Mouse (Mus musculus): ENCODE results near the gene Ccdc34. TPM values are rescaled to one million over a fixed set of nuclear protein-coding genes. Genes with fewer than 3 reads are reported as not detected.

Gene Ccdc34
- polyA plus RNA-seq, 1 experiment from 2014 or later: 25.2 TPM

- Histone ChIP-seq H3K9ac (no peak overlapping the region), H3K27me3 (replicated peaks) (0 out of 2 replicates have a peak, but pooled peaks cover 7% of the 10 kb centered on the region), H3K4me2 (no peak overlapping the region), H3K4me1 (peaks cover 20% of the 10 kb centered on the region), H3K36me3 (no peaks in the 10 kb centered on the region), H3K27ac (replicated peaks) (no peak overlapping the region), H3K4me3 (no peak overlapping the region), H3K9me3 (no peaks in the 10 kb centered on the region)
- ATAC-seq (ENCODE audit: extremely low read depth, insufficient number of reproducible peaks, low FRiP score, low TSS enrichment): no peak
- 78% methylated on average over 2 of the region's 2 CpGs for WGBS
These were observed 178.9 kb downstream of the Ccdc34 start for GRCm38 (mm10) chr2:110196551-110196950.

DNA sequence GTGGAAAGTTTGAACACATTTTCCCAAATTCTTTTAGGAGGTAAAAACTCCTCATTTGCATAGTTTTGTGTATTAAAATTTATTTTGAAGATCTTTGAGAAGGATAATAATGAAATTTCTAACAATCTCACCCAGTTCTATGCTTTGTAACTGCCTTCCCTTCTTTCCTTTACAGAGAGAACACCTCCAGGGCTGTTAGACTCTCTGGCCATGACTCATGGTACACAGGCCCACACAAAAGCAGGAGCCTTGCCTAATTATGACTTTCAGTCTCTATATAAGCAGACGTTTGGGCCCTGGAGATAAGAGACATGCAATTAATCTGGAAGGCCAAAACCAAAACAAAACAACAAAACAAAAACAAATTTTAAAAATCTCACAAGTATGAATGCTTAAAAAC is 182.0 kb downstream of the Ccdc34 start:
- H3K4me3 ChIP-seq: no peak overlapping the region
- H3K4me1 ChIP-seq: peaks cover 15% of the 10 kb centered on the region
- H3K27me3 ChIP-seq (replicated peaks): 0 out of 2 replicates have a peak, but pooled peaks cover 7% of the 10 kb centered on the region
- no peak for ATAC-seq (ENCODE audit: extremely low read depth, insufficient number of reproducible peaks, low FRiP score, low TSS enrichment)
- H3K9me3 ChIP-seq: no peaks in the 10 kb centered on the region
- no peak overlapping the region for H3K27ac ChIP-seq (replicated peaks)
- H3K36me3 ChIP-seq: no peaks in the 10 kb centered on the region
- no peak overlapping the region for H3K9ac ChIP-seq
- H3K4me2 ChIP-seq: no peak overlapping the region
- 30% methylated on average over 1 of the region's 1 CpGs for WGBS

DNA sequence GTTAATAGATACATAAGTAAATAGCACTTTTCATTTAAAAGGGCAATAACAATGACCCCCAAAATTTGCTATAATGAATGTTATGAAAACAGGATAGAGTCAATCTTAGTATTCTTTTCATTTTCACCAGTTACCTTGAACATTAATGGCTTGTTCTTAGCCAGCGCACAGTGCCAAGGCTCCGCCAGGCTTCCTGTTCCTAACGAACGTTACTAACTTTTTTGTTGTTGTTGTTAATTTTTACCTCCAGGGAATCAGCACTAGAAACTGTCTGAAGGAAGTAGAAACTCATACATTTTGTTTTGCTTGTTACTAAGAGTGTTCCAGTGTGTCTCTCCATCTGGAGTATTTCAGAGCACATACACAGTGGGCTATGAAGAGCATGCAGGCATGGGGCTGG is 184.2 kb downstream of the Ccdc34 start:
- Histone ChIP-seq H3K9me3 (no peaks in the 10 kb centered on the region), H3K27me3 (replicated peaks) (0 out of 2 replicates have a peak, but pooled peaks cover 5% of the 10 kb centered on the region), H3K36me3 (no peaks in the 10 kb centered on the region), H3K9ac (no peak overlapping the region), H3K27ac (replicated peaks) (no peak overlapping the region), H3K4me3 (no peak overlapping the region), H3K4me1 (peaks cover 17% of the 10 kb centered on the region), H3K4me2 (no peak overlapping the region)
- no peak for ATAC-seq (ENCODE audit: extremely low read depth, insufficient number of reproducible peaks, low FRiP score, low TSS enrichment)
- WGBS: 83% methylated on average over 4 of the region's 4 CpGs

- no peak overlapping the region for H3K9ac ChIP-seq
- H3K27ac ChIP-seq (replicated peaks): no peak overlapping the region
- no peaks in the 10 kb centered on the region for H3K9me3 ChIP-seq
- no peak for ATAC-seq (ENCODE audit: extremely low read depth, insufficient number of reproducible peaks, low FRiP score, low TSS enrichment)
- H3K36me3 ChIP-seq: no peaks in the 10 kb centered on the region
- H3K4me1 ChIP-seq: peaks cover 17% of the 10 kb centered on the region
- H3K4me3 ChIP-seq: no peak overlapping the region
- WGBS: 62% methylated on average over 13 of the region's 13 CpGs
- no peak overlapping the region for H3K4me2 ChIP-seq
- no peaks in the 10 kb centered on the region for H3K27me3 ChIP-seq (replicated peaks)
These were observed 185.3 kb downstream of the Ccdc34 start for GRCm38 (mm10) chr2:110202716-110203497.

DNA sequence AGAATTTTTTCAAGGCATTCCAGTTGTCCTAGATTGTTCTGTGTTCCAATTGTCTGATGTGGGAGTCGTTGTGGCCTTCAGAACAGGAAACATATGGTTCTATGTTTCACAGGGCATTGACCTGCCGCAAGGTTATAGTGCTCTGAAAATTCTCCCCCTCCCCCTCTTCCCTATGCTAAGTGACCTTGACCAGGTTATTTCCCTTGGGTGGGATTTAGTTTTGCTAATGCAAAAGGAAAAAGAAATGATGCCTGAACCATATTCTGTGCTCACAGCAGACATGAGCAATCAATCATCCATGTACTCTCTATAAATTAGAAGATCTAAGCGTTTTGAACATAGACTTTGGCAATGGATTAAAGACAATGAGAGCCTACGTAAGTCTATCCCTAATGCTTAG is 186.6 kb downstream of the Ccdc34 start:
- H3K4me1 ChIP-seq: peaks cover 17% of the 10 kb centered on the region
- no peak overlapping the region for H3K9ac ChIP-seq
- no peaks in the 10 kb centered on the region for H3K9me3 ChIP-seq
- ATAC-seq (ENCODE audit: extremely low read depth, insufficient number of reproducible peaks, low FRiP score, low TSS enrichment): no peak
- WGBS: 71% methylated on average over 4 of the region's 4 CpGs
- H3K4me2 ChIP-seq: no peak overlapping the region
- H3K27ac ChIP-seq (replicated peaks): no peak overlapping the region
- H3K4me3 ChIP-seq: no peak overlapping the region
- H3K36me3 ChIP-seq: no peaks in the 10 kb centered on the region
- no peaks in the 10 kb centered on the region for H3K27me3 ChIP-seq (replicated peaks)

- peak overlapping the region; percentile 56 for H3K9ac ChIP-seq
- no peaks in the 10 kb centered on the region for H3K27me3 ChIP-seq (replicated peaks)
- H3K4me1 ChIP-seq: peaks cover 17% of the 10 kb centered on the region
- H3K4me2 ChIP-seq: peak overlapping the region; percentile 58
- no peaks in the 10 kb centered on the region for H3K36me3 ChIP-seq
- H3K27ac ChIP-seq (replicated peaks): no peak overlapping the region
- no peak for ATAC-seq (ENCODE audit: extremely low read depth, insufficient number of reproducible peaks, low FRiP score, low TSS enrichment)
- no peaks in the 10 kb centered on the region for H3K9me3 ChIP-seq
- WGBS: 6% methylated on average over 14 of the region's 14 CpGs
- H3K4me3 ChIP-seq: peak overlapping the region; percentile 22; the same call in 1 of the 2 replicates
These were observed 187.2 kb downstream of the Ccdc34 start for GRCm38 (mm10) chr2:110204705-110205318.

DNA sequence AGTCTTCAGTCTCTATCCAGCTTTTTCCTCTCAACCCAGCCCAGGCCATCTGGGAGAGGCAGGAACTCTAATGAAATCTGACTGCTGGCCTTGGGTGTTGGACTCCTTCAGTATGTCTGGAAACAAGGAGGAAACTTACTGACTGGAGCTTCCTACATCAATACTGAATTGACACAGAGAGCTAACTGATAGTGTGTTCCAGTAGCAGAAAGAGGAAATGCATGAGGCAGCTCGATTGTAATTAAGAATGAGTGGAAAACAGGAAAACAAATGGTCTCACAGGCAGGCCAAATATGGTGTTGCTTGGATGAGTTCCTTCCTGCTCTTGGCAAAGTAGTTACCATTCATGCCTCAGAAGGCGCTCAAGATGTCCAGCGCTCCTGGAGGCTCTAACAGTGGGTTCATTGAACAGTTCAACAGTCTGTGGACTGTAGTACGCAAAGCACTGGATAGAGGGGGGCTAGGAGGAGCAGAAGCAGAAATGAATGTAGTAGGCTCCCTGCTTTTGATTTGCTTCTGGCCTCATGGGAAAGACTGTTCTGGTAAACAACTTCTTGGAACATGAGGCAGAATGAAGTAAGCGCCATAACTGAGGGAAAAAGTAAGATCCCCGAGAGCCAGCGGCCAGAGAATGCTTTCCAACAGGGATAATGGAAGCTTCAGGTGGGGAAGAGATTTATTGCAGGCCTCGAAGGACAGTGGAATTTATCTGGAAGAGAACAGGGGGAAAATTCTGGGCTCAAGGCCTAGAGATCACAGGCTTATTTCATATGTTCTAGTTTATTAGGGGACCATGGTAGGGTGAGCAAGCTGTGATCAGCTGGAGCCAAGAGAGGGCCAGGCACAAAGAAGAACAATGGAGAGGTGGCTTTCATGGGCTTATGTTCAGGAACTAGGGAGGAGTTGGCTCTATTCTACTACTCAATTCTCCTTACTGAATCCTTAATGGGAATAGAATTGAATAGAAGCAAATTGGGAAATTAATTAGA is 193.2 kb downstream of the Ccdc34 start:
- no peaks in the 10 kb centered on the region for H3K9me3 ChIP-seq
- no peaks in the 10 kb centered on the region for H3K27me3 ChIP-seq (replicated peaks)
- H3K4me2 ChIP-seq: no peak overlapping the region
- no peak overlapping the region for H3K9ac ChIP-seq
- no peak for ATAC-seq (ENCODE audit: extremely low read depth, insufficient number of reproducible peaks, low FRiP score, low TSS enrichment)
- H3K4me3 ChIP-seq: no peak overlapping the region
- WGBS: 71% methylated on average over 8 of the region's 8 CpGs
- H3K4me1 ChIP-seq: 0 out of 2 replicates have a peak, but pooled peaks cover 4% of the 10 kb centered on the region
- H3K36me3 ChIP-seq: no peaks in the 10 kb centered on the region
- no peak overlapping the region; the same call in 1 of the 2 replicates for H3K27ac ChIP-seq (replicated peaks)

DNA sequence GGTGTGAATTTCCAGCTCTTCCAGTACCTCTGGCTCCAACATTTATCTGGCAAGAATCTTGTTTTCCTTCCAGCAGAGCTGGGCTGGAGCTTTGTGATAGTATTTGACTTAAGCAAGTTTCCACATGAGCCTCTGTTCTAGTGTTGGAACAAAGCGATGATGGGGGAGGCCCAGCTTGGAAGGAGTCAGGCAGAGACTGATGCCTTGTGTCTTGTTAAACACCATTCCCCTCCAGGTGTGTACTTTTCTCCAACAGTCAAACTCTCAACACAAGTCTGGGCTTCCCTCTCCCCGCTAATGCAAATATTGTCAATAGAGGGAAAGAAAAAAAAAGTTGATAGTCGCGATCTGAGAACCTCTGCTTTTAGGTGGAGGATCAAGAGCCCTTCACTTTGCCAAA is 196.7 kb downstream of the Ccdc34 start:
- no peak overlapping the region for H3K4me3 ChIP-seq
- 0 out of 2 replicates have a peak, but pooled peaks cover 4% of the 10 kb centered on the region for H3K4me1 ChIP-seq
- WGBS: 73% methylated on average over 4 of the region's 4 CpGs
- H3K9ac ChIP-seq: no peak overlapping the region
- H3K4me2 ChIP-seq: no peak overlapping the region
- H3K27ac ChIP-seq (replicated peaks): no peak overlapping the region
- no peaks in the 10 kb centered on the region for H3K9me3 ChIP-seq
- no peaks in the 10 kb centered on the region for H3K36me3 ChIP-seq
- ATAC-seq (ENCODE audit: extremely low read depth, insufficient number of reproducible peaks, low FRiP score, low TSS enrichment): no peak
- H3K27me3 ChIP-seq (replicated peaks): no peaks in the 10 kb centered on the region

DNA sequence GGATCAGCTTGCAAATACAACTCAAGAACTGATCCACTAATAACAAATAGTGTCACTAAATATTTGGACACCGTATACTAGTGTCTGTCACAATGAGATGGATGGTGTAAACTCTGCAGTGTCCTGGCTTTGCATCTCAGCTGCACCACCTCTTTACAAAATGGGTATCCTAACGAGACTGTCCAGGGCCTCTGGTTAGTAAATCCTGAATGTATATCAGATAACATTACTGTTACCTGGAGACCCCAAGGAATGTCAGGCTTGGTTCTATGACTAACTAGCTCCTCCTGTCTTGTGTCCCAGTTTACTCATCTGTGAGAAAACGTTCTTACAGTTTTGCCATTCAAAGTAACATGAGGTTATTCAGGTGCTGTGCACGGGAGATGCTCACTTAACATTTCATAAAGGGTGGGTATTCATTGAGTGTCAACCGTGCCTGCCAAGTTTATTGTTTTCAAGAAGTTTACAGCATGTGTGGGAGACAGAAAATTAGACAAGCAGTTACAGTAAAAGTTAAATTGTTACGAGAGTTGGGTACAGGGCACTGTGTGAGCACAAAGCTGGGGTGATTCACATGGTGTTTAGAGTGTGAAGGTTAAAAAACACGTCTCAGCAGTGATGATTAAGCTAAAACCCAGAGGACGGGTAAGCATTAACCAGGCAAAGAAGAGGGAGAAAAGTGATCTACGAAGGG is 197.5 kb downstream of the Ccdc34 start:
- no peak for ATAC-seq (ENCODE audit: extremely low read depth, insufficient number of reproducible peaks, low FRiP score, low TSS enrichment)
- H3K9ac ChIP-seq: no peak overlapping the region
- H3K27ac ChIP-seq (replicated peaks): no peak overlapping the region
- H3K4me1 ChIP-seq: 0 out of 2 replicates have a peak, but pooled peaks cover 4% of the 10 kb centered on the region
- H3K27me3 ChIP-seq (replicated peaks): no peaks in the 10 kb centered on the region
- H3K4me2 ChIP-seq: no peak overlapping the region
- H3K36me3 ChIP-seq: no peaks in the 10 kb centered on the region
- H3K9me3 ChIP-seq: no peaks in the 10 kb centered on the region
- H3K4me3 ChIP-seq: no peak overlapping the region
- WGBS: 60% methylated on average over 9 of the region's 9 CpGs

- no peak overlapping the region for H3K27ac ChIP-seq (replicated peaks)
- no peaks in the 10 kb centered on the region for H3K36me3 ChIP-seq
- H3K4me1 ChIP-seq: 0 out of 2 replicates have a peak, but pooled peaks cover 3% of the 10 kb centered on the region
- H3K27me3 ChIP-seq (replicated peaks): no peaks in the 10 kb centered on the region
- no peak overlapping the region for H3K4me3 ChIP-seq
- no peak for ATAC-seq (ENCODE audit: extremely low read depth, insufficient number of reproducible peaks, low FRiP score, low TSS enrichment)
- no peak overlapping the region for H3K4me2 ChIP-seq
- H3K9me3 ChIP-seq: no peaks in the 10 kb centered on the region
- 75% methylated on average over 3 of the region's 3 CpGs for WGBS
- no peak overlapping the region for H3K9ac ChIP-seq
These were observed 198.1 kb downstream of the Ccdc34 start for GRCm38 (mm10) chr2:110215685-110216058.

Data from heart, embryonic 13.5 days (tissue).